Mouse (Mus musculus): ENCODE measurements around the gene Brpf3. TPM values are rescaled to one million over a fixed set of nuclear protein-coding genes. Genes with fewer than 3 reads are reported as not detected.
"Not testable (repeated sequence)": the region's sequence is repeated elsewhere in the genome, so short reads cannot be mapped to it uniquely, and the experiment has no call there.

Brpf3 gene
- total RNA-seq, 2 experiments from 2014 or later: 3.4 to 29.9 TPM

DNA sequence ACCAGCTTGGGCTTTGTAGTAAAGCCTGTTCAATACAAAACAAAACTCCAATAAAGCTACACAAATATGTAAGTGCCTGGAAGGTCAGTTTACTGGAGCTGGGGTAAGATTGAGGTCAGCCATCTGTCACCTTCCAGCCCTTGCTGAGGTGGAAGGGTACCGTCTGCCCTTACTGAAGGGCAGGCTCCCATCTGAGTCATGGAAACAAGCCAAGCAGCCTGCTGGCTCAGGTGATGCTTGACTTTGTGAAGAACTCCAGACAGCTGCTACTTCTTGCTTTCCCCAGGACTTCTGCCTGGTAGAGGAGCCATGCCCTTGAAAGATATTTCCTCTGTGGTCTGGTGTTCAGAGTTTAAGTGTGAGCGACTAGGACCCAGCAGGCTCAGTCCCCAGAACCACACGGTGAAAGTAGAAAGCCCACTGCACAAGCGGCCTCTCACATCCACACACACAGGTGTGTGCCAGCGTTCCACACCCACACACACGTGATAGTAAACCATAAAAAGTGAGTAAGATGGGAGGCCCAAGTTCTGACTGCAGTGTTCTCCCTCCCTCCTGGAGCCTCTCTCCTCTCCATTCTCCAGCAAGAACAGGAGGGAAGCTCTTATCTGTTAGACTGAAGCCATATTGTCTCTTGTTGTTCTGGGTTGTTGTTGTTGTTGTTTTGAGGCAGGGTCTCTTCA is 24.6 kb downstream of the Brpf3 start:
- ATAC-seq (replicated peaks; ENCODE audit: poor library complexity): no peak

- ATAC-seq (replicated peaks; ENCODE audit: poor library complexity): no peak
These were observed 26.9 kb downstream of the Brpf3 start for GRCm38 (mm10) chr17:28827665-28828231.

DNA sequence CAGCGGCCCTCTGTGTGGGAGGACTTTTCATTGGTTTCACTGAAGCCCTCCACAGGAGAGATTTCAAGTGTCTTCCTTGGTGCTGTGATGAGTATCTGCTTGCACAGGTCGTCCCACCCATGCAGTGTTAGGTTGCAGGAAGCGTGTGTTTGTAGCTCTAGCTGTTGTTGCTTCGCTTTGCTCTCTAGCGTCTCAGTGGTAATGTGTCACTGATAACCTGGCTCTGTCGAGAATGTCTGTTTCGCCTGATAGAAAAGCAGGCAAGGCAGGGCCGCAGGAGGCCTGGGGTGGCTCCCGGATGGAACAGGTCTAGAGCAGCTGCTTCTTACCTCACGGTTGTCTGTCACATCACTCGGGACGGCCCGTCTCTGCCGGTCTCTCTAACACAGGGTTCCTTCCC is 28.2 kb downstream of the Brpf3 start:
- peak; percentile 85 for ATAC-seq (replicated peaks; ENCODE audit: poor library complexity)

- no peak for ATAC-seq (replicated peaks; ENCODE audit: poor library complexity)
These were observed 30.2 kb downstream of the Brpf3 start for GRCm38 (mm10) chr17:28831065-28831464.

DNA sequence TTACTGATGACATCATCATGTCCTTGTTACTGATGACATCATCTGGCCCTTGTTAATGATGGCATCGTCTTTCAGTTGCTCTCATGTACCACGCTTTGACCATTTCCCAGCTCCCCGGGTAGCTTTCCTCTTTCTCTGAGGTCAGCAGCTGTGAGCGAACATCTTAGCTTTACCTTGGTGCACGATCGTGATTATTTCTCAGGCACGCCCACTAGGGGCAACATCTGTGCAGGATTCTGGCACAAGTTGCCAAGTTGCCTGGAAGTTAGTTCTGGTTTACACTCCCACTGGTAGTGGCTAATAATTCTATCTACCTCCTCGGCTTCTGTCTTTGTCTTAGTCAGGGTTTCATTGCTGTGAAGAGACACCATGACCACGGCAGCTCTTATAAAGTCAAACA is 31.1 kb downstream of the Brpf3 start:
- ATAC-seq (replicated peaks; ENCODE audit: poor library complexity): 0 out of 2 replicates have a peak, but pooled peaks have one; percentile 24

GRCm38 (mm10) chr17:28832875-28833274 is 32.0 kb downstream of the Brpf3 start:
- ATAC-seq (replicated peaks; ENCODE audit: poor library complexity): peak; percentile 78

- ATAC-seq (replicated peaks; ENCODE audit: poor library complexity): no peak
These were observed 33.8 kb downstream of the Brpf3 start for GRCm38 (mm10) chr17:28834676-28835075.

DNA sequence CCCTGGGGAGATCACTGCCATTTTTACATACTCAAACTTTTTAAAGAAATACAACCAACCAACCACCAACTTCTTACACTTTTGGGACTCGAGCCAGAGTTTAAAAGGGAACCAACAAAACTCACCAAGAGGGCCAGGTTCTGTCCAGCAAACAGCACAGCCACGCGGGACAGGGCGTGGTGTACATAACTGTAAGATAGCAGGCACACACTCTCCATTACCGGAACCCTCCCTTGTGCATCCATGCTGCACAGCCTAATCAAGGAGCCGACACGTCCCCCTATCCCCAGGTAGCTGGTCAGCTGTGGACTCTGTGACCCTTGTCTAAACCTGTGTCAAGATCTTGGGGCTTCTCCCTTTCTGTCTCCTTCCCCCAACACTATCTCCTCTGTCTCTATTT is 37.0 kb downstream of the Brpf3 start:
- ATAC-seq (replicated peaks; ENCODE audit: poor library complexity): no peak

- ATAC-seq (replicated peaks; ENCODE audit: poor library complexity): not testable (repeated sequence)
These were observed 41.1 kb downstream of the Brpf3 start for GRCm38 (mm10) chr17:28841947-28842346.

- no peak for ATAC-seq (replicated peaks; ENCODE audit: poor library complexity)
These were observed 42.8 kb downstream of the Brpf3 start for GRCm38 (mm10) chr17:28843665-28844064.

- peak; percentile 76 for ATAC-seq (replicated peaks; ENCODE audit: poor library complexity)
These were observed 46.2 kb downstream of the Brpf3 start for GRCm38 (mm10) chr17:28846974-28847617.

DNA sequence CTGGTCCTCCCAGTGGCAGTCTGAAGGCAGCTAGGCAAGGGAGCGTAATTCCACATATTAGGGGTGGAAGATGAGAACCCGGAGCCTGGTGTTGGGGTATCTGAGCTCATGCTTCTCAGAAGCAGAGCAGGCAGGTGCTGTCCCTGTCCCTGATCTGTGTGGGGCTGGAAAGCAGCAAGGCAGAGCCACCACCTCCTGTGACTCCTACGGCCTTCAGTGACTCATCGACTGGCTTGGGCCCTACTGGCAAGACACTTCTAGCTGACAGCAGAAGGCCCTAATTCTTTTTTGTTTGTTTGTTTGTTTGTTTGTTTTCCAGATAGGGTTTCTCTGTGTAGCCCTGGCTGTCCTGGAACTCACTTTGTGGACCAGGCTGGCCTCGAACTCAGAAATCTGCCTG is 49.6 kb downstream of the Brpf3 start:
- ATAC-seq (replicated peaks; ENCODE audit: poor library complexity): no peak

- peak; percentile 54 for ATAC-seq (replicated peaks; ENCODE audit: poor library complexity)
These were observed 53.5 kb downstream of the Brpf3 start for GRCm38 (mm10) chr17:28854377-28854776.

DNA sequence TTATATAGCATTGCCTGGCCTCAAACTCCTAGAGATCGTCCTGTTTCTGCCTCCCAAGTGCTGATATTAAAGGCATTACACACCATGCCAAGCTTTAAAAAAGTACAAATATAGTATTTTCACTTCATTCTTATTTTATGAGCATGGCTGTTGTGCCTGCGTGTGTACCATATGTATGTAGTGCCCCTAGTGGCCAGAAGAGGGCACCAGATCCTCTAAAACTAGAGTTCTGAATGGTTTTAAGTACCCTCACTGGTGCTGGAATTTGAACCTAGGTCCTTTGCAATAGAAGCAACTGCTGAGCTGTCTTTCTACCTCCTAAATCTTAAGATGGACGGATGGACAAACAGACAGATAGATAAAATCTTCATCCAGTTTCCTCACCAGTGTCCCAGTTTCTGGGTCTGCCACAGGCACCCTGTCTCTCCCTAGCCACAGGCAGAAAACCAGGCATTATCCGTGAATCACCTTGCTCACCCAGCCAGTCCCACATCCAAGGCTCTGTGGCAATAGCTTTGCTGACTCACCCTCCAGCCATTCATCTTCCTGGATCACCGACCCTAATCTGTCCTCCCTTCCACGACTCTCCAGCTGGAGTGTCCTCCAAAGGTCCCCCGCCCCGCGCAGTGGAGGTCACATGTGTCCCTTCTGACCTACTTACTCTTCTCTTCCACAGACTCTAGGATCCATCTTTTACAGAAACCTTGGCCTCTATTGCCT is 54.4 kb downstream of the Brpf3 start:
- ATAC-seq (replicated peaks; ENCODE audit: poor library complexity): peak; percentile 29; the same call in 1 of the 2 replicates

- peak; percentile 88 for ATAC-seq (replicated peaks; ENCODE audit: poor library complexity)
These were observed 55.1 kb downstream of the Brpf3 start for GRCm38 (mm10) chr17:28856030-28856429.

DNA sequence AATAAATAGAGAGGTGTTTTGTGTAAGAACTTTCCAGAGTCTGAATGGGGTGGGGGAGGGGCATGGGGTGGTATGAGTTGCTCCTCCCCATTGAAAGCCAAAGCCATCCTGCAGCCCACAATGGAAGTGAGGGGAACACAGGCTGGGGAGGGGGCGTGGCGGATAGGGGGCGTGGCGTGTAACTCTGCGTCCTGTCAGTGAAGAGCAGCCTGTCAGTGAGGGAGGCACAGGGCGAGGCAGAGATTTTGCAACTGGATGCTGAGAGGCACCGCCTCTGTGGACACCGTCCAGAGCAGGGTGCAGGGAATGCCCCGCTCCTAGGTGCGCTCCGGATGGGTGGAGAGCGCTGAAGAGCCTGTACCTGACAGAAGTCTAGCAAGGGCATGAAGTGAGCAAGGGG is 57.3 kb downstream of the Brpf3 start, which contains the start of gene Pnpla1:
Gene Pnpla1 (plus strand): TSS at position 207 of the 400 bp plus-strand sequence.
- no peak for ATAC-seq (replicated peaks; ENCODE audit: poor library complexity)

GRCm38 (mm10) chr17:28863926-28864325 is 63.0 kb downstream of the Brpf3 start:
- ATAC-seq (replicated peaks; ENCODE audit: poor library complexity): no peak

DNA sequence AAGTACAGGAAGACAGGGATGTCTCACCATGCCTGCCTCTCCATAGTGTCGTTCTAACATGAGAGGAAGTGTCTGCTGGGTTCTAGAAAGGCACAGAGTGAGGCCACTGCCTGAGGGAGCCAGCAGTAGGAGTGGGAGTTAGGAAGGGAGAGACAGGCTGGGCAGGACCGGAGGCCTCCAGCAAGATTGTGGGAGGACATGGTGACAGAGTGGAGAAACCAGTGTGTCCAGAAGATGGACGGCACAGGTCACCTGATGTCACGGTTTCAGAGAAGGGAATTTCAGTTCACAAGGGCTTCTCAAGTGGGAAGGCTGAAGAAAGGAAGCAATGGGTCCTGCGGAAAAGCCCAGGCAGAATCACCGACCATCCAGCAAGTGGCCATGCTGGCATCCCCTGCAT is 63.6 kb downstream of the Brpf3 start:
- ATAC-seq (replicated peaks; ENCODE audit: poor library complexity): no peak

DNA sequence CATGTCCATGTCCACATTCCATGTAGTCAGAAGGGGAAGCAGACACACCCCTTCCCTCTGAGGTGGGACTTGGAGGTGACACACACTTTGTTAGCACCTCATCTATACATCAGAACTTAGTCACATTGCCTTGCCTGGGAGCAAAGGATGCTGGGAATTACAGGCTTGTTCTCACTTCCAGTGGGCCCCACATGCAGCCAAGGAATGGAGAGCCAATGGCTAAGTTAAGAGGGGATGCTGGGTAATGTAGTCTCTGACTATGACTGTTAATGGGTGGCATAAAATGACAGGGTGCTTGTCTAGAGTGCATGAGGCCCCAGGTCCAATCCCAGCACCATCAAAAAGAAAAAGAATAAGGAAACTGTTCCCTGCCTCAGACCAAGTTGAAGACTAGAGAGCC is 66.0 kb downstream of the Brpf3 start:
- ATAC-seq (replicated peaks; ENCODE audit: poor library complexity): no peak

- ATAC-seq (replicated peaks; ENCODE audit: poor library complexity): peak; percentile 37; the same call in 1 of the 2 replicates
These were observed 66.5 kb downstream of the Brpf3 start for GRCm38 (mm10) chr17:28867381-28867780.

- no peak for ATAC-seq (replicated peaks; ENCODE audit: poor library complexity)
These were observed 68.7 kb downstream of the Brpf3 start for GRCm38 (mm10) chr17:28869412-28870110.

Measured in megakaryocyte progenitor cell, adult 5-6 weeks (primary cell).